Mouse (Mus musculus) layer of hippocampus, adult 11-12 months (tissue): ENCODE data around the gene Lypd5.
"Not testable (repeated sequence)": the region's sequence is repeated elsewhere in the genome, so short reads cannot be mapped to it uniquely, and the experiment has no call there.

Source experiments
- DNase-seq: peaks from one replicate; pipeline ENCODE4 v3.0.0; 2022; ENCODE audit warnings: low spot score

The Lypd5 gene

GRCm38 (mm10) chr7:24384070-24384469, 35.1 kb downstream of the Lypd5 start:
- DNase-seq, result no peak

GRCm38 (mm10) chr7:24384827-24385226, 35.8 kb downstream of the Lypd5 start:
- peak; percentile 61 for DNase-seq

DNA sequence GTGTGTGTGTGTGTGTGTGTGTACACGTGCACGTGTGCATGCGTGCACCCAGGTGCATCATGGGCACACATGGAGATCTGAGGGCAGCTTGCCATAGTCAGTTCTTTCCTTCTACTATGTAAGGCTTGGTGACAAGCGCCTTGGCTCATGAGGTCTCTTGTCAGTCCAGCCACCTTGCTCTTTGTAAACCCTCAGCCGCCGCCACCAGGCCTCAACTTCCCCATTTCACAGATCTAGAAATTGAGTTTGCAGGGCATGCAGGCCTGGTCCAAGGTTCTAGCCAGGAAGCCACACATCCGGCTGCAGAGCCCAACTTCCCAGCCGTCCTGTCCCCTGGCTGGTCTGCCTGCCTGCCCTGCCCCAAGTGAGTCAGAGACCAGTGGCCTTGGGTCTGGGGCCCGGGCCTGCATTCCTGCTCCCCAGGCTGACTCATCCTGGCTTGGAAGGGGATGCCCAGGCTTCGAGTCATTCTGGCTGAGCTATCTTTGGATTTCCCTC, 38.1 kb downstream of the Lypd5 start:
- DNase-seq, result peak; percentile 65

GRCm38 (mm10) chr7:24389516-24390187, 40.7 kb downstream of the Lypd5 start:
- peak; percentile 35 for DNase-seq

- no peak for DNase-seq
These were observed 41.5 kb downstream of the Lypd5 start for GRCm38 (mm10) chr7:24390512-24390911.

DNA sequence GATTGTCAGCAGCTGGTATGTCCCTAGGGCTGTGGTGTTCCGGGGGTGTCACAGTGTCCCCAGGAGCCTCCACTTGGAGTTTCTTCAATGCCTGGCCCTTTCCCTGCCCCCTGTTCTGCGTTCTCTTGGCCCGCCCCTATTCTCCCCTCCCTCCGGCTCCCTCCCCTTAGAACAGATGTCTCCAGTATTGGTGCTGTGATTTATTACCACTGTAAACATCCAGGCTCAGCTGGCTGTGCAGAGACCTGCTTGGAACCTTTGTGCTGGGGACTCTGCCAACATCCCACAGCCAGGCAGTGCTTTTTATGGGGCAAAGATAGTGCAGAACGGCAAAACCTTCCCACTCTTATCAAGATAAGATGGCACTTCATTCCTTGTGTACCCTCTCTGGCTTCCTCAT, 42.1 kb downstream of the Lypd5 start:
- no peak for DNase-seq

DNA sequence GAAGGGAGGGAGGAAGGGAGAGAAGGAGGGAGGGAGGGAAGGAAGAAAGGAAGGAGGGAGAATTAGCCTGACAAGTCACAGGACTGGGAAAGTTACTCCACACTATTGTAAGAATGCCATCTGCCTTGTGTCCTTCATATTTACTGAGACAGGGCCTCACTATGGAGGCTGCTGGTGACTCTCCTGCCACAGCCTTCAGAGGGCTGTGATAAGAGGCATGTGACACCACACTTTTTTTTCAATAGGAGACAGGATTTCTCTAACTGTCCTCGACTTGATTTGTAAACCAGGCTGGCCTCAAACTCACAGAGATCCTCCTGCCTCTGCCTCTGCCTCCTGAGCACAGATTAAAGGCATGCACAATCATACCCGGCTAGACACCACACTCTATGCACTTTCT, 42.7 kb downstream of the Lypd5 start:
- no peak for DNase-seq

DNA sequence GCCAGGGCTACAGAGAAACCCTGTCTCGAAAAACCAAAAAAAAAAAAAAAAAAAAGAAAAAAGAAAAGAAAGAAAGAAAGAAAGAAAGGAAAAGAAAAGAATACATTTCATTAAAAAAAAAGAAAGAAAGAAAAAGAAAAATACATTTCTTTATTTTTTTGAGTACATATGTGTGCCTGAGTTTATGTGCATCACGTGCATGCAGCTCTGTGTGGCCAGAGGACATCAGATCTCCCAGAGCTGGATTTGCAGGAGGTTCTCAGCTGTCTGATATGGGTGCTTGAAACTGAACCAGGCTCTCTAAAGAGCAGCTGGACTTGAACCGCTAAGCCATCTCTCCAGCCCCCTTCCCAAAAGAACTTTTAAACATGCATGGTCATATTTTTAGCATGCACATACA, 45.1 kb downstream of the Lypd5 start:
- DNase-seq, result no peak

DNA sequence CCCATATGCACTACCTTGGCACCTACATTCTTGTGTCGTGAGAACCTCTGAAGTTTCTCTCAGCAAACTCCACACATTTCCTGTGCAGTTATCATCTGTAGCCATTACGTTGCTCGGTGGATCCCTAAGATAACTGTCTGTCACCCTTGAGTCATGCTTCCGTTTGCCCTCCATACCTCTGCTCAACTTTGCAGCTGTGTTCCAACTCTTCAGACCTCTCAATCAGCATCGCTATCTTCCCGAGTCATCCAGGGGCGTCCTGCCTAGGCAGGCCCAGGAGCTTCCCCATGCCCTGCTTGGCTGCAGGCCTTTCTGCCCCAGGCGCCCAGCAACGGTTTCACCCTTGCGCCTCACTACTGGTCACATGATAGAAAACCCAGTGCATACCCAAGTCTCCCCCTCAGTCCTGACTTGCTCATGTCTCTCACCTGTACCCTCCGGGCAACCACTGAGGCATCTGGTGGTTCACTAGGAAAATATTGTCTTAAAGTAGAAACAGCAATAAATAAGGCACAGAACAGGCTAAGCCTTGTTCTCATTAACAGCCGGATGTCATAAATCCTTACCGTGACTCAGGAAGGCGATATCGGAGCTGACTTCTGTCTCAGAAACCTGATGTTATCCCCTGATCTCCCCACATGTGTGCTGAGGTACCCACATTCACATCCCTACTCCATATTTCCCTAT, 45.6 kb downstream of the Lypd5 start:
- no peak for DNase-seq

DNA sequence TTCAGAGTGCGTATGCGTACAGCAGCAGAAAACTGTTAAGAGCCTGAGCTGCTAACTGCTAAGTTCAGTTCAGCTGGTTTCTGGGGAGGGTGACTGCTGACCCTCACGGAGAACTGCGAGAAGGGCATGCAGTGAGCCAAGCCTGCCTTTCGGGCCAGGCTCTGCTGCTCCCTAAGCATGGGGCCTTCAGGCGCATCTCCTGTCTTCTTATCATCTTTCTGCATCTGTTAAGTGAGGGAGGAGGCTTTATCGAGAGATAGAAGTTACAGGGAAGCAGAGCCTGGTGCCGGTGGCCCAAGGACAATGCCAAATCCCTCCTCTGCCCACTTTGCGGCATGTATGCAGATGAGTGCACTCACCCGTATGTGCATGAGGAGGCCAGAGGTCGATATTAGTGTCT, 47.8 kb downstream of the Lypd5 start:
- DNase-seq, result no peak

DNA sequence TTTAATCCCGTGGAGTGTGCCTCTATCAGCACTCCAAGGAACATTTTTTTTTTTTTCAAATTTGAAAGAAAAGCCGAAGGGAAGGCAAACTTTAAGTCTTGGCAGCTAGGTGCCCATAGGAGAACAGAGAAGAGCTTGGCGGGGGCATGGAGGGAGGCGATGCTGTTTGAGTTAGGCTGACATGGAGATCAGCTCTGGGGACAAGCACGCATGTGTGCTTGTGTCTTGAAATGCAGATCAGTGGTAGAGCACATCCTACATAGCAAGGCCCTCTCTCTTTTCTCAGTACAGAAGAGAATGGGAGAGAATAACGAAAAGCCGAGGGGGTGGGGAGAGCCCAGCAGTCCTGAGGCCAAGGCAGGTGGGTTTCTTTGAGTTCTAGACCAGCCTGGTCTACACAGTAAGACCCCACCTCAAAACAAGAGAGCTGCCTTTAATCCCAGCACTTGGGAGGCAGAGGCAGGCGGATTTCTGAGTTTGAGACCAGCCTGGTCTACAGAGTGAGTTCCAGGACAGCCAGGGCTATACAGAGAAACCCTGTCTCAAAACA, 49.4 kb downstream of the Lypd5 start:
- DNase-seq, result no peak

DNA sequence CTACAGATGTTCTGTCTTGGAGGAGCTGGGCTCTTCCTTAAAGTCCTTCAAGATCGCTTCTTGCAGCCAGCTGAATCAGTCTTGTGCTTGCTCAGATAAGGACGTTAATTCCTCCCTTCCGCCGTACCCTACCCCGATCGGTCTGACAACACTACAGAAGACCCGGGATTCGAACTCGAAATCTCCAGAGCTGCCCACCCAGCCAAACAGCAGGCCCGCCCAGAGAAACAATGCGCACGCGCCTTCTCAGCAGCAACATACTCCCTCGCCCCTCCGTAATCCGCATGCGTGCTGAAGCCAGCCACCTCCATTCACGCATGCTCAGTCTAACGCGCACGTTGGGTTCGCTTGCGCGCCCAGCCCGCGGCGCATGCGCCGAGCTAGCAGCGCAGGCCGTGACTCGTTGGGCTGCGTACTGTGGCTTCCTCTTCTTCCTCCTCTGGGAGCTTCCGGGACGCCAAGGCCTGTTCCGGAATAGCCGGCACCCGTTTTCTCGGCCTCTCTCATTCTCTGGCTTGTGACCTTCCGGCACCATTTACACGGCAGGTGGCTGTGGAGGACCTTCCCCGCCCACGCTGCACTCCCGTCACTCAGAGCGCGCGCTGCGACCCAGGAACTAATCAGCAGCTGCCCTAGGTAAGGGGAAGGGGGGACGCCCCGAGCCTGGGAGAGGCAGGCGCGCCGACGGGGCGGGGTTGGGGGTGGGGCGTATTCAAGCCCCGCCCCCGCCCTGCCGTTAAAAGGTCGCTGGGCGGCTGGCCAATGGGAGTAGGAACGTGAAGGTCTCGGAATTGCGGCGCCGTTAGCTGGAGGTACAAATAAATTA, 50.5 kb downstream of the Lypd5 start, which contains the start of gene Smg9:
Gene Smg9 (plus strand): TSS at position 364 of the 826 bp plus-strand sequence.
- DNase-seq, result peak; percentile 97

GRCm38 (mm10) chr7:24400082-24400452, 51.1 kb downstream of the Lypd5 start:
- no peak for DNase-seq

- DNase-seq, result not testable (repeated sequence)
These were observed 51.5 kb downstream of the Lypd5 start for GRCm38 (mm10) chr7:24400489-24400888.

GRCm38 (mm10) chr7:24402851-24403250, 53.9 kb downstream of the Lypd5 start:
- DNase-seq, result no peak
